Mouse (Mus musculus) kidney, embryonic 16.5 days (tissue): ENCODE data around the gene Ip6k3. TPM values are rescaled to one million over a fixed set of nuclear protein-coding genes. Genes with fewer than 3 reads are reported as not detected.

Experiments
- ATAC-seq: fragments of 200-750 bp; cut with Nextera tagmentation; 2 replicates; pipeline ENCODE4 v1.8.0; 2017; ENCODE audit warnings: moderate TSS enrichment; ENCODE audit not compliant: low FRiP score, low TSS enrichment
- H3K27ac ChIP-seq: fragments of 300-500 bp; sonication (generic); 2 replicates; pipeline ENCODE4 v1.5.1; 2014; ENCODE audit warnings: low read length
- H3K27me3 ChIP-seq: fragments of 300-500 bp; sonication (generic); 2 replicates; pipeline ENCODE4 v1.6.1; 2014; ENCODE audit warnings: low read length, control low read depth, mixed read lengths; ENCODE audit not compliant: insufficient read depth
- H3K36me3 ChIP-seq: fragments of 300-500 bp; sonication (generic); 2 replicates; pipeline ENCODE4 v1.6.1; 2014; ENCODE audit warnings: low read length, control low read depth, mixed read lengths; ENCODE audit not compliant: insufficient read depth
- H3K4me1 ChIP-seq: fragments of 300-500 bp; sonication (generic); 2 replicates; pipeline ENCODE4 v1.6.1; 2014; ENCODE audit warnings: low read length, control low read depth, mixed read lengths; ENCODE audit not compliant: insufficient read depth
- H3K4me2 ChIP-seq: fragments of 300-500 bp; sonication (generic); replicated peaks from 2 replicates; pipeline ENCODE4 v1.6.1; 2014; ENCODE audit warnings: low read depth, low read length
- H3K4me3 ChIP-seq: fragments of 300-500 bp; sonication (generic); 2 replicates; pipeline ENCODE4 v1.5.1; 2014; ENCODE audit warnings: mild to moderate bottlenecking, low read length
- H3K9ac ChIP-seq: fragments of 300-500 bp; sonication (generic); replicated peaks from 2 replicates; pipeline ENCODE4 v1.6.1; 2014; ENCODE audit warnings: low read length
- H3K9me3 ChIP-seq: fragments of 300-500 bp; sonication (generic); 2 replicates; pipeline ENCODE4 v1.6.1; 2016; ENCODE audit warnings: low read length, control low read depth
- whole genome bisulfite sequencing: fragments of 180-500 bp; shearing (Covaris S2); extraction: QIAGEN DNeasy Blood & Tissue Kit; methylation state at CpG from one replicate; pipeline ENCODE4 v1.1.7; 2014; 5-methylcytosine and 5-hydroxymethylcytosine counted together
- polyA plus RNA-seq: library from polyadenylated mRNA; unstranded; fragments of >200 nt; fragmentation: Nextera tagmentation; extraction: Ambion mirVana; gene quantifications from 2 replicates; pipeline ENCODE4 v1.2.1, GENCODE M21; 2015

Gene Ip6k3
- polyA plus RNA-seq, 1 experiment from 2014 or later, result 0.15 TPM

DNA sequence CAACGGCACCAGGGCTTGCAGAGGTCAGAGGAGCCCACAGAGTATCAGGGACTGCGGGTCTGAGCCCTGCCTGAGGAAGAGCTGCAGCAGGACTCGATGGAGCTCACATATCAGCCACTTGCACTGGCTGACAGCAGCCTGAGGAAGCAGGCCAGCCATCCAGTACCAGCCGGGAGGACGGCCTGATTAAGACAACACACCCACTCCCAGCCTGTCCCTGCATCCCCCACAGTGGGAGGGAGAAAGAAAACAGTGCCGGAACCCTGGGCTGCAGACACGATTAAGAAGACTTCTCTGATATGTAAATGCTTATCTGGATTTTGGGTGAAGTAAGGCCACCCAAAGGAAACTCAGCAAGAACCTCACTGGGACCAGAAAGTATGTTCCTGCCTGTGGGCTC, 32.3 kb upstream of the Ip6k3 start:
- Histone ChIP-seq H3K4me1 (peaks cover 36% of the 10 kb centered on the region), H3K27me3 (no peaks in the 10 kb centered on the region), H3K9ac (0 out of 2 replicates have a peak overlapping the region, but pooled peaks have one; percentile 22), H3K4me2 (no peak overlapping the region; the same call in 1 of the 2 replicates), H3K27ac (no peak overlapping the region), H3K36me3 (peaks cover 55% of the 10 kb centered on the region), H3K4me3 (no peak overlapping the region), H3K9me3 (peaks cover 4% of the 10 kb centered on the region)
- no peak for ATAC-seq
- 30% methylated on average over 7 of the region's 7 CpGs for WGBS

DNA sequence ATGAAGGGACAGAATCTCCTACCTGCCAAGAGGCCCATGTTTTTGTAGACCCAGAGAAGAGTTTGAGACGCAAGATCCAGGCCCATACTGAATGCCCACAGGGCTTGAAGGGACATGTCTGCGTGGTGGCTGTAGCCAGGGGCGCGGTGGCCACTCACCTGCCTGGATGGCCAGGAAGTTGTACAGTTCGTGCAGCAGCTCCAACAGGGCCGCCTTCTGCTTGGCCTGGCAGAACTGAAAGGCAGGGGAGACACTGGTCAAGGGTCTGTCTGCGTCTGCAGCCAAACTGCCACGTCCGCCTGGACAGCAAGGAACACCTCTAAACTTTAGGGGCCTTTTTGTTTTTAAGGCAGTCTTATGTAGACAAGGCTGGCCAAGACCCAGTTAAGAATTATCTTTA, 31.6 kb upstream of the Ip6k3 start:
- H3K27ac ChIP-seq, result no peak overlapping the region
- ATAC-seq, result no peak
- H3K4me3 ChIP-seq, result no peak overlapping the region
- H3K9ac ChIP-seq, result no peak overlapping the region
- peaks cover 36% of the 10 kb centered on the region for H3K4me1 ChIP-seq
- no peak overlapping the region for H3K4me2 ChIP-seq
- peaks cover 4% of the 10 kb centered on the region for H3K9me3 ChIP-seq
- WGBS, result 95% methylated on average over 9 of the region's 9 CpGs
- peaks cover 62% of the 10 kb centered on the region for H3K36me3 ChIP-seq
- H3K27me3 ChIP-seq, result no peaks in the 10 kb centered on the region

DNA sequence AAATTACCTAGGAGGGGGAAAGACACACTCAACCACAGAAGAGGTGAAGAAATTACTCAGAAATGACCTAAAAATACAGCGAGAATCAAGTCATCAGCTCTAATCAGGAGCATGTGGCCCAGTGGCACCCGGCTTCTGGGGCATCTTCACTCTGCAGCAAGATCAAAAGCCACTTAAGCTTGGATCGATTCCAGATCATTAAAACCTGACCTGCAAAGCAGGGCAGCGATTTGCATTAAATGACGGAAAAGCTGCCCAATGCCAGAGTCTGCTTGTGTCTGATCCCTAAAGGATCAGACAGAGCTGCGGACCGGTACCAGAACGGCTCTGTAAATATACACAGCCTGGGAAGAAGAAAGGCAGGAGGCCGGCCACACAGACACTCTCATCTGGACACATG, 28.6 kb upstream of the Ip6k3 start:
- no peak overlapping the region for H3K4me2 ChIP-seq
- H3K27ac ChIP-seq, result no peak overlapping the region
- no peaks in the 10 kb centered on the region for H3K27me3 ChIP-seq
- ATAC-seq, result no peak
- no peak overlapping the region for H3K4me3 ChIP-seq
- H3K4me1 ChIP-seq, result peaks cover 18% of the 10 kb centered on the region
- H3K9ac ChIP-seq, result no peak overlapping the region
- H3K36me3 ChIP-seq, result peaks cover 81% of the 10 kb centered on the region
- WGBS, result 78% methylated on average over 9 of the region's 9 CpGs
- H3K9me3 ChIP-seq, result no peaks in the 10 kb centered on the region

DNA sequence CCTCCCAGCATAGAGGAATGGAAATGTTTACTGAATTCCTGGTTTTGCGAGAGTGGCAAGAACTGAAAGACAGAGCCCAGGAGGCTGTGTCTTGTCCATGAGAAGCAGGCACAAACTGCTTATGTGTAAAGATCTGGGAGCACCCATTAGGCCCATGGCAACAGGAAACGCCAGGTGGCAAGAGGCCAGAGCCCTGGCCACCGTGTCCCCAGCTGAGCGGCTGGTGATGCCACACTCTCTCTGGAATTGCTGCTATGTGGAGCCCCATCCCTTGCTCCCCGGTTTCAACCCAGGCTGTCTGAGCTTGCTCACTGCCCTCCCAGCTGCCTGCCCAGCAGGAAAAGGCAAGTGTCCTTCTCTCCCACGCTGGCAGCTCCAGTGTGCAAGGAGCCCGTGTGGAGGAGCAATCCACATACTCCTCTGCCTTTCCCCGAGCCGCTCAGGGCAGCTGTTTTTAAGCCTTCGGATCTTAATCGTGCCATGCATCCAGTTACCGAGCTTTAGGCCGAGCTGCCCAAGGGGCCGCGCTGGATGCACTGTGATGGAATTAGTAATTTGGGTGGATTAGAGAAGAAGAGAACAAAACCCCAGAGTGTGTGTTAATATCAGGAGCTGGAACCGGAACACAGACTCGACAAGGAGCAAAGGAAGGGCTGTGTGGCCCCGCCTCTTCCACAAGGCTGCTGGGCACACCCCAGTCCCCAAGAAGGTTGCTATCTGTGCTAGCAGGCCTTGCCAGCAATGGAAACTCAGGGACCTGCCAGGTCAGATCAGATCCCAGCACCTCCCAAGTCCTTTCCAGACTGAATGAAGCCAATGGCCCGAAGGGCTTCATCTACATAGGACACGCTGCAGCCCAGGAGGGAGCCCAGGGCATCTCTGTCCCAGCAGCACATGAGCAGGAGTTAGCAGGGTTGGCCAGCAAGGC, 26.9 kb upstream of the Ip6k3 start:
- H3K27ac ChIP-seq, result no peak overlapping the region
- ATAC-seq, result no peak
- H3K4me2 ChIP-seq, result no peak overlapping the region
- no peak overlapping the region for H3K9ac ChIP-seq
- 0 out of 2 replicates have a peak, but pooled peaks cover 2% of the 10 kb centered on the region for H3K4me1 ChIP-seq
- H3K9me3 ChIP-seq, result no peaks in the 10 kb centered on the region
- WGBS, result 81% methylated on average over 20 of the region's 20 CpGs
- H3K27me3 ChIP-seq, result no peaks in the 10 kb centered on the region
- H3K4me3 ChIP-seq, result no peak overlapping the region
- peaks cover 83% of the 10 kb centered on the region for H3K36me3 ChIP-seq

DNA sequence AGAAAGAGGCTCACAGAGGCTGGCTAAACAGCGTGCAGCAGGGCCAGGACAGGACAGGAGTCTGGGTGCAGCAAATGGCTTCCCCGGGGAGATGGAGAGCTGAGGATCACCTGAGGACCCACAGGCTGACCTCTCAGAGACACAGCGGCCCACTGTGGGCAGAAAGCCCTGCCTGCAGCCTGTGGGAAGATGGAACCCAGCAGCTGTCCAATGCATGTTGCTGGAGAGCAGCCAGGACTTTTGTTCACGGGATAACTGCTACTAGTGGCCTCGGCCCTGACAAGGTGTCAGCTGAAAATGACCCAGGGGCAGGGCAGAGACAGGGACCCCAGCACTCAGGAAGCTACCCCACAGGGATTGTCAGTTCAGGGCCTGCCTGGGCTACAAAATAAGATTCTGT, 24.2 kb upstream of the Ip6k3 start:
- Histone ChIP-seq H3K27ac (no peak overlapping the region), H3K4me3 (no peak overlapping the region), H3K4me1 (no peaks in the 10 kb centered on the region), H3K9me3 (no peaks in the 10 kb centered on the region), H3K36me3 (peaks cover 61% of the 10 kb centered on the region), H3K4me2 (no peak overlapping the region), H3K9ac (no peak overlapping the region), H3K27me3 (no peaks in the 10 kb centered on the region)
- ATAC-seq, result no peak
- 68% methylated on average over 5 of the region's 5 CpGs for WGBS

DNA sequence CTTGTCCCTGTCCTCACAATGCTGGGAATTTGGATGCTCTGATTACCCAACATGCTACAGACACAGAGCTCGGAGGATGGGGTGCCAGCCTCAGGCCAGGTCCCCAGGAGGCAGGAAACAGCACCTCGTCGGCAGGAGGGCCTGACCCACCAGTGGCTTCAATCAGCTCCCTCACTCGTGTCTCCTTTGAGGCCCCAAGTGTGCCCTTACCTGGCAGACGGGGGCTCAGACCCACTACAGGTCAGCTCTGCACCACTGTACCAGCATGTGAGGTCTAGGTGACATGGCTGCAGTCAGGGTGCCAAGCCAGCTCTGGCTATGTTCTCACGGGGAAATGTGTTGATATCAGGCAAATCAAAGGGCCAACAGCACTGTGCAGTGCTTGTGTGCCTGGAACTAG, 23.6 kb upstream of the Ip6k3 start:
- no peaks in the 10 kb centered on the region for H3K4me1 ChIP-seq
- no peak for ATAC-seq
- 80% methylated on average over 6 of the region's 6 CpGs for WGBS

DNA sequence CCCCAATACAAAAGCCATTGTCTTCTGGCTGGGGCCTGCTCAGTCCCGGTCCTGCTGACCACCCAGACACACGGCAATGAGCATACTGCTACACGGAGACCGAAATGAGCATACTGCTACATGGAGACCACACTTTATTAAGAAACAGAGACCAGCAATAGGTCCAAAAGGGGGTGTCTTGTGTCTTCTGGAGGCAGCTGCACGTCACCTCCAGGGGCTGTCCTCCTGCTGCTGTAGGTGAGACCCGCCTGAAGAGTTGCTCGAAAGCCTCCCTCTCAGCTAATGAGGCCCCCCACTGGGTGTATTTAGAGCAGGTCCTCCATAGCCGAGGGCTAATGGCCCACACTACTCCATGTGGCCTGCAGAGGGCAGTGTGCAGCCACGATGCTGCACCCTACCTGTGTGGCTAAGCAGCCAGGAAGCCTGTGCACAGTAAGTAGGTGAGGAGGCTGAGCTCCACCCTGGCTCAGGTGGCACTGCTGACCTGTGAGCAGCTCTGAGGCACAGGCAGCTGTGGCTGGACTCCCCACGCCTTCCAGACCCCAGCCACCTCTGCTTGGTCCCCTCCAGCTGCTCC, 22.1 kb upstream of the Ip6k3 start:
- no peak overlapping the region for H3K9ac ChIP-seq
- H3K4me2 ChIP-seq, result no peak overlapping the region
- no peaks in the 10 kb centered on the region for H3K9me3 ChIP-seq
- peaks cover 44% of the 10 kb centered on the region for H3K36me3 ChIP-seq
- H3K27ac ChIP-seq, result no peak overlapping the region
- WGBS, result 39% methylated on average over 10 of the region's 10 CpGs
- H3K4me1 ChIP-seq, result no peaks in the 10 kb centered on the region
- no peak overlapping the region for H3K4me3 ChIP-seq
- ATAC-seq, result peak; percentile 68
- H3K27me3 ChIP-seq, result no peaks in the 10 kb centered on the region

More for the DNA sequence above, 23.6 kb upstream of the Ip6k3 start:
- Histone ChIP-seq H3K4me2 (no peak overlapping the region), H3K36me3 (peaks cover 57% of the 10 kb centered on the region), H3K27ac (no peak overlapping the region), H3K9me3 (no peaks in the 10 kb centered on the region), H3K27me3 (no peaks in the 10 kb centered on the region), H3K9ac (no peak overlapping the region), H3K4me3 (no peak overlapping the region)

DNA sequence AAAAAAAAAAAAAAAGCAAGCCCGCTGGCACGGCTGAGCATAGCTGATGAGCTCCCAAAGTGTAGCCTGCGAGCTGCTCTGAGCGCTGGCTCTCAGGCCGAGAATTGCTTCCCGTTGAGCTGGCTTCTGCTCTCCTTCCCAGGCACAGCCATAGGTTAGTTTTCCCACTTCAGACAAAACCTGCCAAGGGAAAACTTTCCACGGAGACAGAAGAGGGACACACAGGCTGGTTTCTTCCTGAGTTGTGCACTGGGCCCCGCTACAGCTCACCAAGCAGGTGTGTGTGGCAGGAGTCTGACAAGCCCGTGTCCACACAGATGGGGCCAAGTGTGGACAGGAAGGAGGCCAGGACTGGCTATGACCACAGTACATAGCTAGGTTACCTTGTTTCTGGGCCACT, 21.3 kb upstream of the Ip6k3 start:
- H3K27ac ChIP-seq, result no peak overlapping the region
- H3K4me2 ChIP-seq, result no peak overlapping the region
- ATAC-seq, result no peak
- no peaks in the 10 kb centered on the region for H3K27me3 ChIP-seq
- H3K4me1 ChIP-seq, result no peaks in the 10 kb centered on the region
- no peaks in the 10 kb centered on the region for H3K9me3 ChIP-seq
- H3K36me3 ChIP-seq, result peaks cover 36% of the 10 kb centered on the region
- H3K4me3 ChIP-seq, result no peak overlapping the region
- WGBS, result 80% methylated on average over 9 of the region's 9 CpGs
- no peak overlapping the region for H3K9ac ChIP-seq

DNA sequence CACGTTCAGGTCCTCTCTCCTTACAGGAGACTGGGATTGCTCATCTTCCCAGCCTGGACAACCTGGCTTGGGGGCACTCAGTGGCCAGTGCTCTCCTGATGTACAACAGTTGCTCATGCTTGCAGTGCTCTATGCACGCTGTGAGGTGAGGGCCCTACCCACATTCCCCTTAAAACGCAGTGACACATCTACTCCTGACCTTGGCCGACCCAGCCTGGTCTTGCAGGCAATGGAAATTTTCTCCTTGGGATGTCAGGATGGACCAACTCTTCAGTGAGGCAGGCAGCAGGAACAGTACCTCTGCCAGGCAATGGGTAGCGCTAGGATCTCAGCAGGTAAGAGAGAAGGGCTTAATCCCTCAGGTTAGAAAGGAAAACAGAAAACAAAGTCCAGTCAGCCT, 19.5 kb upstream of the Ip6k3 start:
- H3K36me3 ChIP-seq, result peaks cover 17% of the 10 kb centered on the region
- no peak overlapping the region for H3K27ac ChIP-seq
- H3K9ac ChIP-seq, result no peak overlapping the region
- H3K4me3 ChIP-seq, result no peak overlapping the region
- no peak overlapping the region for H3K4me2 ChIP-seq
- no peaks in the 10 kb centered on the region for H3K27me3 ChIP-seq
- no peaks in the 10 kb centered on the region for H3K9me3 ChIP-seq
- ATAC-seq, result no peak
- WGBS, result 62% methylated on average over 5 of the region's 5 CpGs
- H3K4me1 ChIP-seq, result no peaks in the 10 kb centered on the region

DNA sequence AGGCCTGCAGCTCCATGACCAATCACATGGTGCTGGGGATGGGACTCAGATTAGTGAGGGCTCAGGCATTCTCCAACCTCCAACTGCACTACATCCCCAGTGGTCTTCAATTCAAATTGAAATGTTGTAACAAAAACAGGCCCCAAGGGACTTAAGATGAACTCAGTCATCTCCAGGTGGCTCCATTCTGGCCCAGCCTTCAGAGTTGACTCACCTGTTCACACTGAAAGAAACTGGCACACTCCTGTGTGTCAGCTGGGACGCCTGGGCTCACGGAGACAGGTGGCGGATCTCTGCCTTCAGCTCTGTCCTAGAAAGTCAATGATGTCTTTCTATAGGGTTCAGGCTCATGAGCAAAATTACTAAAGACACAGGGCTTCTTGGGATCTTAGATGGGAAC, 18.5 kb upstream of the Ip6k3 start:
- no peak overlapping the region for H3K27ac ChIP-seq
- 93% methylated on average over 3 of the region's 3 CpGs for WGBS

More for the DNA sequence above, 18.5 kb upstream of the Ip6k3 start:
- no peaks in the 10 kb centered on the region for H3K9me3 ChIP-seq
- H3K36me3 ChIP-seq, result peaks cover 8% of the 10 kb centered on the region
- no peaks in the 10 kb centered on the region for H3K4me1 ChIP-seq
- H3K4me2 ChIP-seq, result no peak overlapping the region
- H3K4me3 ChIP-seq, result no peak overlapping the region
- no peak overlapping the region for H3K9ac ChIP-seq
- H3K27me3 ChIP-seq, result no peaks in the 10 kb centered on the region
- no peak for ATAC-seq
